Mouse (Mus musculus): ENCODE results near the gene Tmem151b. TPM values are rescaled to one million over a fixed set of nuclear protein-coding genes. Genes with fewer than 3 reads are reported as not detected.

Tmem151b gene
- total RNA-seq, 2 experiments from 2014 or later: not detected

DNA sequence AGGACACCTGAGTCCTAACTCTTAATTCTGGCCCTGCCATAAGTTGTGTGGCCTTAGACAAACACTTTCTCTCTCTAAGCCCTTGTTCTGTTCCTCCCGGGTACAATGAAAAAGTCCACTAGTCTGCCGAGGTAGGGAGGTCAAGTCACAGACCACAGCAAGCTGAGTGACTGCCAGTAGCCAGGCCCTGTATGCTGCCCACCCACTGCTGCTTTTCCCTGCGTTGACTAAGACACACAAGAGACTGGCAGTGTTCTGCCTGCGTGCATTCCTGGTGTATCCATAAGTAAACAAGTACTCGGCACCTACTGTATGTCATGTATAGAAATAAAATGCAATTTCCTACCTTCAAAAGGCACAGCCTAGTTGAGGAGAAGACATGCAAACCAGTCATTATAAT is 776 bp upstream of the Tmem151b start:
- no peak for ATAC-seq (replicated peaks; ENCODE audit: low FRiP score, low TSS enrichment, poor library complexity, severe bottlenecking)

DNA sequence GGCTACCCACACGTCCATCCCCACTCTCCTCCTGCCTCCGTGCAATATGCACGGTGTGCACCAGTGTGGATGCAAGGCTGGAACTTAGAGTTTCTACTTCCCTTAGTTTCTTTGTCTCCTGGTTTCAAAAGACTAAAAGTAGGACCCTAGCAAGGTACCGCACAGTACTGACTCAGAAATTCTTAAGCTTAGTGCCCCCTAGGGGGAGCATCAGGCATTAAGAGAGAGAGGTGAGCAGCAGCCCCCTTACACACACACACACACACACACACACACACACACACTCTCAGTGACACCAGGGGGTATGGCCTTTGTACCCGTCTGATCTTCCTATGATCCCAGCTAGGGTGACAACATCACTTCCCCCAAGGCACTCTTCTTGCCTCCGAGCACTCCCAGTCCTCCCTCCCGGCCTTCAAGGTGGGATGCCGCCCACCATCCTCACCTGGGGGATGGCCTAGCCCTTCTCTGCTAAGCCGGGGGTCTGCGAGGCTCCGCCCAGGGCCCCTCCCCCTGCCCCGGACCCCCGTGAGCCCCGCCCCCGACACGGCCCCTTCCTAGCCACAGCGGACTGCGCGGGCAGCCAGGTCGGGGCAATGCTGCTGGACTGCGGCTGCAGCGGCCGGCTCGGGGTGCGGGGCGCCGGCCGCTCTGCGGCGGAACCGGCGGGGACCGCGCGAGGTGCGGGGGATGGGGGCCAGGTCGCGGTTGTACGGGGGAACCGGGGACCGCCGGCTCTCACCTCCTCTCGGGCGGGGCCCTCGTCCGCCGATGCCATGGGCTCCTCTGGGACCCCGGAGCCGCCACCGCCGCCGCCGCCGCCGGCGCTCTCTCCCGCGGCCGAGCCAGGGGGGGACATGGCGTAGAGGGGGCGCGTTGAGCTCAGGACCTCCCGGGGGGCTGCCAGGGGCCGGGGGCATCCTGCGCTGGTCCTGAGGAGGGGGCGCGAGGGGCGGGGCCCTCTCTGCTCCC is 650 bp downstream of the Tmem151b start:
- no peak for ATAC-seq (replicated peaks; ENCODE audit: low FRiP score, low TSS enrichment, poor library complexity, severe bottlenecking)

DNA sequence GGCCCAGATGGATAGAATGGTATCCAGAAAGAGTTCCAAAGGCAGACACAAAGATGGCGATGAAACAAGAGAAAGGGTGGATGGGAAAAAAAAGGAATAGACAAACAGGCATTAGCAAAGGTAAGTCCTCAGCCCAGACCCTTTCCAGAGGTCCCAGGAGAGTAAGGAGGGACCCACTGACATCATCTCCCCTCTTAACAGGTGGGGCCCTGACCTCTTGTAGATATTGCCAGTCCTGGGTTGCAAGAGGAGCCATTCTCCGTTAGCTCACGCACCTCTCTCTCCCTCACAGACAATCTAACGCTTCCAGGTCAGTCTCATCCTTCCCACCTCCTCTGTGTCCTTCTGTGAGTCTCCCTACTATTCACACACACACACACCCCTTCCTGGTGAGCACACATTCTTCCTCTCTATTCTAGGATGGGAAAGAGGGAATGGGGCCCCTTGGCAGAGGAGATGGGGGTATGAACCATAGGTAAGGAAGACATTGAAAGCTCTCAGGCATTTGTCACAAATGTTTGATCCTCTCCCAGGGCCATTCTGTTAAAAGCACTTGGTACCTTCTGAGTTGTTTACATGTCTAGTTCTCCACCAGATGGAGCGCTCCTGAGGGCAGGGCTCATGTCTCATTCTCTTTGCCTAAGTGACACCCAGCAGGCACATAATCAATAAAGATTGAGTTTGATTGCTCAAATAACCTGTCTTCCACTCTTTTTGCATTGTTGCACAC is 1.9 kb downstream of the Tmem151b start:
- ATAC-seq (replicated peaks; ENCODE audit: low FRiP score, low TSS enrichment, poor library complexity, severe bottlenecking): no peak

GRCm38 (mm10) chr17:45546941-45547340 is 2.5 kb downstream of the Tmem151b start:
- ATAC-seq (replicated peaks; ENCODE audit: low FRiP score, low TSS enrichment, poor library complexity, severe bottlenecking): no peak

- ATAC-seq (replicated peaks; ENCODE audit: low FRiP score, low TSS enrichment, poor library complexity, severe bottlenecking): no peak
Observed at GRCm38 (mm10) chr17:45545278-45545961, 4.1 kb downstream of the Tmem151b start.

DNA sequence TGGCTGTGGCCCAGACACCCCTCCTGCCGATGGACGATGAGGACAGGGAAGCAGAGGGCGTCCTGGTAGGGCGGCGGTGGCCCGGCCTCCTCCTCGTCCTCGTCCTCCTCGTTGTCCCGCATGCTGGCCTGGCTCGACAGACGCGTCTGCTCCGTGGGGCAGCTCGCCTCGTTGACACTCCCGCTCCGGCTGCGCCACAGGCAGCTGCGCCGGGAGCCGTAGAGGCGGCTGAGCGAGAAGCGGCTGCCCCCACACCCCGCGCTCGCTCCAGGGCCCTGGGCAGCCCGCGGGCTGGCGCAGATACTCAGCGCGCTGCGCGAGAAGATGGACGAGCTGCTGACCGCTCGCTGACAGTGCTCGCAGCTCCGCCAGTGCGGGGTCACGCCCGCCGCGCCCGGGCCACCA is 4.6 kb downstream of the Tmem151b start:
- ATAC-seq (replicated peaks; ENCODE audit: low FRiP score, low TSS enrichment, poor library complexity, severe bottlenecking): no peak

DNA sequence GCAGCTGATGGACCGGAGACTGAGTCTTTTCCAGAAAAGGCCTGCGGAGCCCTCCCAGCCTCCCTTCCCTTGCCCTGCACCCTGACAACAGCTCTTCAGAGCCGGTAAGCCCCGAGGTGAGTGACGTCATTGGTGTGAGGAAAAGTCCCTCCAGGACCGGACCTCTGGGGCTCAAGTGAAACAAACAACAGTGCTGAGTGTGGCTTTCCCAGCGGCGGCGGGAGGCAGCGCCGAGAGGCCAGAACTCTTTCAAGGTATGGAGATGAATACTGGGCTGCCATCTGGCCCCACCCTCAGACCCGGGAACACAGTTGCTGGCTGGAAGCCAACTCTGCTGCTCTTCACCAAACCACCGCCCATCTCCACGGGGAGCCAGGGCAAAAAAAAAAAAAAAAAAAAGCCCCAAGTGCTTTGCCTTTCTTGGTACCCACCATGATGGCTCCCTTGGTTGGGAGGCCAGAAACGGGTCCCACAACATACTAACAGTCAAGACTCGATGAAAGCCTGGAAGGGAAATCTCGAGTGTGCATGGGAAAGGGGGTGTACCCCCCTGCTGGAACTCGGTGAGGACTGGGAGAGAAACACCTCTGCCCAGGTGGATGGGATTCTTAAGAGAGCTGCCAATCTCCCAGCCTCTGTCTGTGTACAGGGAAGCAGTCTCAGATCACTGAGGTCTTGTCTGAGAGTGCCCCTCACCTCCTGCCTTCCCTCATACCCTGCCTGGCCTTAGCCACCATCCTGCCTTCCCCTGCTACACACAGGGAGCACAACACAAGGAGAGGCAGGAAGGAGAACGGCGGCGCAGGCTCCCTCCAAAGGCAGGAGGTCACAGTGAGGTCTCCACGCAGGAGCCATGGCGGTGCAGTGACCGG is 5.2 kb downstream of the Tmem151b start:
- ATAC-seq (replicated peaks; ENCODE audit: low FRiP score, low TSS enrichment, poor library complexity, severe bottlenecking): no peak

- ATAC-seq (replicated peaks; ENCODE audit: low FRiP score, low TSS enrichment, poor library complexity, severe bottlenecking): no peak
Observed at GRCm38 (mm10) chr17:45543115-45543514, 6.4 kb downstream of the Tmem151b start.

DNA sequence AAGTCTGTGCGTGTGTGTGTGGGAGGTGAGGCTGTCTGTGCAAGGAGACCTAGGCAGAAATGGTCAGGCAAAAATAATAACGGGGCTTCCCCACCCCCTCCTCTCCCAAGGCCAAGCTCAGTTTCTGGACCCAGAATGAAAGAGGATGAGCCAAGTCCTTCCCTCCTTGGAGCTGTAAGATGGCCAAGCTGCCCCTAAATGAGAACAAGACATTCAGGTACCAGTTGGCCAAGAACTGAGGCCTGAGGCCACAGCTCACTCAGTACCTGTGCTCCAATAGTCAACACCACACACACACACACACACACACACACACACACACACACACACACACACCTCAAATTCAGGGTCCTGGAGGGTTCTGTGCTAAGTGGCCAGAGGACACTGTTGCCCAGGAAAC is 6.8 kb downstream of the Tmem151b start:
- ATAC-seq (replicated peaks; ENCODE audit: low FRiP score, low TSS enrichment, poor library complexity, severe bottlenecking): no peak

GRCm38 (mm10) chr17:45542129-45542528 is 7.3 kb downstream of the Tmem151b start:
- ATAC-seq (replicated peaks; ENCODE audit: low FRiP score, low TSS enrichment, poor library complexity, severe bottlenecking): no peak

- ATAC-seq (replicated peaks; ENCODE audit: low FRiP score, low TSS enrichment, poor library complexity, severe bottlenecking): no peak
Observed at GRCm38 (mm10) chr17:45539664-45540063, 9.8 kb downstream of the Tmem151b start.

GRCm38 (mm10) chr17:45538394-45538793 is 11.1 kb downstream of the Tmem151b start:
- ATAC-seq (replicated peaks; ENCODE audit: low FRiP score, low TSS enrichment, poor library complexity, severe bottlenecking): no peak

DNA sequence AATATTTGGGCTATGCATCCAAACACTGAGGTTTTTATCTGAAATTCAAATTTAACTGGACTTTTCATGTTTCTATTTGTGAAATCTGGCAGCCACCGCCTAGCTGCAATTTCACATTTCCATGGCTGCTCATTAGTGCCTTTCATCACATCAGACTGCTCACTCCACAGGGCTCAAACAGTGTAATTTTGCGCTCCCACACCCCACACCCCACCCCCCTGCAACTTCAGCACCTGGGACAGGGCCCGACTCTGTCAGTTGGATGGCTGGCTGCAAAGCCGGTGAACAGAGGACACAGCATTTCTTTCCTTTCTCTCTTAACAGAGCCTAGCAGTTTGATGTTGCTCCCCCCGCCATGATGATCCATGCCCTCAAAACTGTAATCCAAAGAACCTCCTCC is 13.2 kb downstream of the Tmem151b start:
- ATAC-seq (replicated peaks; ENCODE audit: low FRiP score, low TSS enrichment, poor library complexity, severe bottlenecking): peak; percentile 65

DNA sequence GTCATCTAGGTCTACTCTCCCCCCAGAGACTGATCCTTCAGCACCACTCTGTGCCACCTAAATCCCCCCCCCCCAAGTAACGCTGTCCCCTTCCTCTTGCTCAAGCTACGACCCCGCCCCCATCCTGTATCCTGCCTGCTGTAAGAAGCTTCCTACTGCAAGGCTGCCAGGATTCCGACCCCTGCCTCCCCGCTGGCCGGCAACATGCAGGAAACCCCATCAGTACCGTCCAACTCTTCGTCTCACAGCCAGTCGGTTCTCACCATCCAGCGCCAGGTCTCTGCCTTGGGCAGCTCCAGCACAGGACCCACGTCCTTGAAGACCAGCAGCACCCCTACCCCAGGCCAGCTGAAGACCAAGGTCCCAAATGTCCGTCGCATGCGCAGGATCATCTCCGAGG is 16.6 kb downstream of the Tmem151b start:
- ATAC-seq (replicated peaks; ENCODE audit: low FRiP score, low TSS enrichment, poor library complexity, severe bottlenecking): no peak

DNA sequence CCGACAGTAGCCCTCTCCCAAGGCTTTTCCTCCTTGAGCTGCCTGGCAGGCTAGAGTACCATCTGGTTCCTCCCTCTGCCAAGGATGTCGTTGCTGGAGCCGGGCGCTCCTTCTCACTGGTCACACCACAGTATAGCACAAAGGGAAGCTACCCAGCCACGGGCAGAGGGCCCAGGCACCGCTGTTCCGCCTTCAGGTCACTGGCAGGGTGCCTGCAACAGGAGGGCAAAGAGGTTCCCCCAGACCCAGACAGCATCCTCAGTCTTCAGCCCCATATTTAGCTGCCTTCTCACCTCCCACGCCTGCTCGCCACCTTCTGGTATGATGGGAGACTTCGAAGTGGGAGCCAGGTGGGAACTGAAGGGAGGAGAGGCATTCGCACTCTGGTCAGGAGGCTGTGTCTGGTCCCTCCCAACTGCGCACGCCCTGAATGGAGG is 19.1 kb downstream of the Tmem151b start:
- ATAC-seq (replicated peaks; ENCODE audit: low FRiP score, low TSS enrichment, poor library complexity, severe bottlenecking): no peak

GRCm38 (mm10) chr17:45526571-45526970 is 22.9 kb downstream of the Tmem151b start:
- ATAC-seq (replicated peaks; ENCODE audit: low FRiP score, low TSS enrichment, poor library complexity, severe bottlenecking): no peak

GRCm38 (mm10) chr17:45524961-45525360 is 24.5 kb downstream of the Tmem151b start:
- no peak for ATAC-seq (replicated peaks; ENCODE audit: low FRiP score, low TSS enrichment, poor library complexity, severe bottlenecking)

DNA sequence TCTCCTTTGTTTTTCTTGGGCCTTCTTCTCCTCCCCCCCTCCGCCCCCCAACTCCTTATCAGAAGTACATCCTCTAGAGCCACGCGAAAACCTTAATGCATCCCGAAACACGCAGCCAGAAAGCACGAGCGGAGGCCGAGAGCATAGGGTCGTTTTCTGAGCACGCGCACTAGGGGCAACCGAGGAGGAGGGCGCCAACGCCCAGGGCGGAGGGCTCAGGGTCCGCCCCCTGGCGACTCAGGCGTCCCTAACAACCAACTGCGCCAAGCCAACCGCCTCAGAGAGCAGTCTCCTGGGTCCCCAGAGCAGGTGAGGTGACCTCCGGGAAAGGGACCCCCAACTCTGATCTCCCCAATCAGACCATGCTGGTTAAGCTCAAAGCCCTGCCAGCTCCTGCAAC is 26.2 kb downstream of the Tmem151b start, which contains the start of gene Tcte1:
Gene Tcte1 (plus strand): TSS at position 172 of the 400 bp plus-strand sequence.
- 0 out of 2 replicates have a peak, but pooled peaks have one; percentile 12 for ATAC-seq (replicated peaks; ENCODE audit: low FRiP score, low TSS enrichment, poor library complexity, severe bottlenecking)

DNA sequence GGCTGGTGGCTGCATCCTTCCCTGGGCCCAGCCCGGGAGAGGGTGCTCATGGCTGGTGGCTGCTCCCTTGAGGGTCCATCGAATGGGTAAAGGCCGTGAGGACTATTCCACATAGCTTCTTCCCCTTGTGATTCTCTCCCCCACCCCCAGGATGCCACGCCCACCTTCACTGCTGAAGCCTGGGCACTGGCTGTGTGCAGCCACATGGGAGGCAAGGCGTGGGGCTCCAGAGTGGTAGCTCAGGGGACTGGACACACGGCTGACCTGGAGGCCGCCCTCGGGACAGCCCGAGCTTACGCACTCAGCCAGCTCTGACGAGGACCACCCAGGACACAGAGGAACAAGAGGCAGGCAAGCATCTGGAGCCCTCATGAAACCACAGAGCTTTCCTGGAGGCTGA is 29.3 kb downstream of the Tmem151b start:
- ATAC-seq (replicated peaks; ENCODE audit: low FRiP score, low TSS enrichment, poor library complexity, severe bottlenecking): no peak
